ENCODE assay signal across 21 mouse cellular contexts in genomic region chr9:116876786-116877185, GRCm38 (mm10).
A peak's percentile ranks its signal among the peaks of the same experiment; 100 is the strongest.
DNase-seq lines count a peak whose midpoint lies in the region; ATAC-seq and TF ChIP-seq lines count a peak whose summit lies in the region.
"Had no signal": no experiment of that assay in that cellular context is flagged by ENCODE, and none has a peak within 500 bp of the region (broad histone marks: within the 10 kb centered on the region; RNA-seq: fewer than 3 reads in every experiment).

No protein-coding gene starts in this region.

- no peaks in the 10 kb centered on the region for H3K4me1 ChIP-seq in kidney, adult 2 months (ENCODE audit: control insufficient read depth, insufficient read depth, low read length)
- H3K4me1 ChIP-seq in kidney, embryonic 14.5 days (ENCODE audit: control insufficient read depth, insufficient read depth, low read length) = peaks cover 25% of the 10 kb centered on the region
- H3K4me1 ChIP-seq in midbrain, embryonic 11.5 days (ENCODE audit: control insufficient read depth, insufficient read depth, low read length) = no peaks in the 10 kb centered on the region
- no peaks in the 10 kb centered on the region for H3K4me1 ChIP-seq in midbrain, embryonic 13.5 days (replicated peaks)
- peaks cover 30% of the 10 kb centered on the region for H3K4me1 ChIP-seq in kidney, embryonic 16.5 days (ENCODE audit: insufficient read depth, low read length)
- H3K4me1 ChIP-seq: forebrain, embryonic 13.5 days; megakaryocyte, embryonic 14.5 days; neural tube, embryonic 12.5 days had no signal

- no peak for TF ChIP-seq POLR2A in kidney, adult 2 months (IDR thresholded peaks at IDR 0.05; ENCODE audit: low read depth, low read length)

- TF ChIP-seq CTCF in kidney, adult 2 months (conservative IDR thresholded peaks at IDR 0.05; ENCODE audit: insufficient read depth, insufficient read length, low read depth, low read length) = no peak

- H3K36me3 ChIP-seq in kidney, adult 2 months (ENCODE audit: control insufficient read depth, insufficient read depth, low read length) = no peaks in the 10 kb centered on the region
- H3K36me3 ChIP-seq in kidney, embryonic 14.5 days (ENCODE audit: control insufficient read depth, insufficient read depth, low read length) = no peaks in the 10 kb centered on the region
- H3K36me3 ChIP-seq in midbrain, embryonic 11.5 days (ENCODE audit: control insufficient read depth, insufficient read depth, low read length) = no peaks in the 10 kb centered on the region
- no peaks in the 10 kb centered on the region for H3K36me3 ChIP-seq in midbrain, embryonic 13.5 days
- peaks cover 13% of the 10 kb centered on the region; the same call in 1 of the 2 replicates for H3K36me3 ChIP-seq in kidney, embryonic 16.5 days (ENCODE audit: insufficient read depth, low read length)
- H3K36me3 ChIP-seq: liver, embryonic 15.5 days; neural tube, embryonic 12.5 days had no signal

- no peaks in the 10 kb centered on the region for H3K27me3 ChIP-seq in kidney, adult 2 months (replicated peaks; ENCODE audit: control insufficient read depth, insufficient read depth, low read length)
- H3K27me3 ChIP-seq in kidney, embryonic 14.5 days (ENCODE audit: control insufficient read depth, insufficient read depth, low read length) = no peaks in the 10 kb centered on the region
- H3K27me3 ChIP-seq in midbrain, embryonic 11.5 days (ENCODE audit: control insufficient read depth, insufficient read depth, low read length) = no peaks in the 10 kb centered on the region
- H3K27me3 ChIP-seq in midbrain, embryonic 13.5 days = no peaks in the 10 kb centered on the region
- H3K27me3 ChIP-seq in kidney, embryonic 16.5 days (ENCODE audit: insufficient read depth, low read length) = no peaks in the 10 kb centered on the region
- H3K27me3 ChIP-seq: CH12.LX; forebrain, embryonic 13.5 days; limb, embryonic 12.5 days; liver, embryonic 15.5 days; megakaryocyte, embryonic 14.5 days; neural tube, embryonic 12.5 days had no signal

- peaks cover 8% of the 10 kb centered on the region; the same call in 1 of the 2 replicates for H3K9me3 ChIP-seq in kidney, embryonic 14.5 days (ENCODE audit: control insufficient read depth, low read length)
- H3K9me3 ChIP-seq in midbrain, embryonic 11.5 days (ENCODE audit: control insufficient read depth, low read length) = no peaks in the 10 kb centered on the region; the same call in 1 of the 2 replicates
- no peaks in the 10 kb centered on the region for H3K9me3 ChIP-seq in midbrain, embryonic 13.5 days
- H3K9me3 ChIP-seq in kidney, embryonic 16.5 days (ENCODE audit: low read length) = peaks cover 25% of the 10 kb centered on the region
- H3K9me3 ChIP-seq: liver, embryonic 15.5 days; neural tube, embryonic 12.5 days had no signal

- H3K4me3 ChIP-seq in kidney, adult 2 months (ENCODE audit: insufficient read depth, low read depth, low read length) = no peak overlapping the region
- H3K4me3 ChIP-seq in kidney, embryonic 14.5 days (ENCODE audit: low read length) = no peak overlapping the region
- H3K4me3 ChIP-seq in midbrain, embryonic 11.5 days (ENCODE audit: low read depth, low read length) = no peak overlapping the region
- H3K4me3 ChIP-seq in midbrain, embryonic 13.5 days (replicated peaks) = no peak overlapping the region
- no peak overlapping the region for H3K4me3 ChIP-seq in kidney, embryonic 16.5 days (ENCODE audit: low read length)
- H3K4me3 ChIP-seq: erythroblast, embryonic 14.5 days; forebrain, embryonic 13.5 days; limb, embryonic 12.5 days; liver, embryonic 15.5 days; neural tube, embryonic 12.5 days had no signal

- H3K27ac ChIP-seq in kidney, adult 2 months (ENCODE audit: insufficient read depth, low read depth, low read length) = peak overlapping the region; percentile 45; the same call in 1 of the 2 replicates
- no peak overlapping the region; the same call in 1 of the 2 replicates for H3K27ac ChIP-seq in kidney, embryonic 14.5 days (ENCODE audit: low read depth, low read length)
- no peak overlapping the region for H3K27ac ChIP-seq in midbrain, embryonic 11.5 days (ENCODE audit: low read depth, low read length)
- no peak overlapping the region for H3K27ac ChIP-seq in midbrain, embryonic 13.5 days
- peak overlapping the region; percentile 69; the same call in 1 of the 2 replicates for H3K27ac ChIP-seq in kidney, embryonic 16.5 days (ENCODE audit: low read length)
- H3K27ac ChIP-seq: forebrain, embryonic 13.5 days; limb, embryonic 12.5 days; liver, embryonic 15.5 days; neural tube, embryonic 12.5 days had no signal

- 37% methylated on average over 3 of the region's 3 CpGs for WGBS in kidney, adult 2 months
- whole genome bisulfite sequencing in kidney, embryonic 14.5 days = 35% methylated on average over 3 of the region's 3 CpGs
- WGBS in midbrain, embryonic 11.5 days = 80% methylated on average over 3 of the region's 3 CpGs
- 72% methylated on average over 3 of the region's 3 CpGs for WGBS in midbrain, embryonic 13.5 days
- WGBS in kidney, embryonic 16.5 days = 29% methylated on average over 3 of the region's 3 CpGs

- no peak overlapping the region for H3K9ac ChIP-seq in kidney, embryonic 14.5 days (ENCODE audit: low read depth, low read length)
- no peak overlapping the region for H3K9ac ChIP-seq in midbrain, embryonic 11.5 days (ENCODE audit: low read length)
- H3K9ac ChIP-seq in midbrain, embryonic 13.5 days (replicated peaks) = no peak overlapping the region
- H3K9ac ChIP-seq in kidney, embryonic 16.5 days (replicated peaks; ENCODE audit: low read length) = no peak overlapping the region
- H3K9ac ChIP-seq: forebrain, embryonic 13.5 days; limb, embryonic 12.5 days; liver, embryonic 15.5 days; neural tube, embryonic 12.5 days had no signal

- peak; percentile 71 for DNase-seq in kidney, adult 2 months
- peak; percentile 39 for DNase-seq in midbrain, embryonic 11.5 days (ENCODE audit: low spot score, missing footprints)
- DNase-seq in lung, postnatal 25 days (ENCODE audit: low spot score) = peak; percentile 16
- DNase-seq in adrenal gland, adult (ENCODE audit: inconsistent age in 2 of 2, low spot score in 1 of 2) = no peak
- DNase-seq: adrenal gland, postnatal 36 days; cerebellum, adult 2 months; gastrocnemius, postnatal 36 days; layer of hippocampus, adult 9-11 months; thymus, postnatal 14 days had no signal

- H3K4me2 ChIP-seq in kidney, embryonic 14.5 days (replicated peaks; ENCODE audit: low read depth, low read length) = no peak overlapping the region
- no peak overlapping the region for H3K4me2 ChIP-seq in midbrain, embryonic 11.5 days
- no peak overlapping the region for H3K4me2 ChIP-seq in midbrain, embryonic 13.5 days (replicated peaks)
- no peak overlapping the region for H3K4me2 ChIP-seq in kidney, embryonic 16.5 days (replicated peaks; ENCODE audit: low read depth, low read length)
- H3K4me2 ChIP-seq: forebrain, embryonic 13.5 days; heart, embryonic 11.5 days; limb, embryonic 12.5 days; liver, embryonic 15.5 days; neural tube, embryonic 12.5 days had no signal

- no peak for ATAC-seq in kidney, embryonic 14.5 days (ENCODE audit: low FRiP score, low TSS enrichment)
- ATAC-seq in midbrain, embryonic 11.5 days (ENCODE audit: low FRiP score) = no peak
- no peak for ATAC-seq in midbrain, embryonic 13.5 days
- ATAC-seq in kidney, embryonic 16.5 days (ENCODE audit: low FRiP score, low TSS enrichment) = no peak; the same call in 1 of the 2 replicates
- no peak for ATAC-seq in megakaryocyte, adult 5-6 weeks (ENCODE audit: poor library complexity, severe bottlenecking)
- ATAC-seq: forebrain, embryonic 13.5 days had no signal

Comparison
In these comparisons a context has a peak if more than half of its experiments do, and no peak if none do; other contexts are left out.
1. H3K27ac ChIP-seq: peak in kidney, adult 2 months (single experiment) and kidney, embryonic 16.5 days (single experiment); none in kidney, embryonic 14.5 days (single experiment), midbrain, embryonic 11.5 days (single experiment) and midbrain, embryonic 13.5 days (single experiment).
2. DNase-seq: peak in kidney, adult 2 months (single experiment), midbrain, embryonic 11.5 days (single experiment) and lung, postnatal 25 days (single experiment); none in adrenal gland, adult (0 of 2).